Mouse (Mus musculus) layer of hippocampus, adult 9-10 months (tissue): ENCODE data around the gene Dner.
"Not testable (repeated sequence)": the region's sequence is repeated elsewhere in the genome, so short reads cannot be mapped to it uniquely, and the experiment has no call there.

ENCODE experiments used
- DNase-seq: peaks from one replicate; pipeline ENCODE4 v3.0.0; 2022; ENCODE audit warnings: low spot score

Gene Dner

GRCm38 (mm10) chr1:84396787-84397186, 299.2 kb downstream of the Dner start:
- DNase-seq, result no peak

- DNase-seq, result no peak
Observed at GRCm38 (mm10) chr1:84395928-84396327, 300.1 kb downstream of the Dner start.

GRCm38 (mm10) chr1:84390961-84391360, 305.1 kb downstream of the Dner start:
- no peak for DNase-seq

GRCm38 (mm10) chr1:84387616-84388015, 308.4 kb downstream of the Dner start:
- DNase-seq, result no peak

GRCm38 (mm10) chr1:84386481-84387146, 309.4 kb downstream of the Dner start:
- DNase-seq, result no peak

GRCm38 (mm10) chr1:84382709-84383108, 313.3 kb downstream of the Dner start:
- no peak for DNase-seq

GRCm38 (mm10) chr1:84382064-84382463, 314.0 kb downstream of the Dner start:
- DNase-seq, result no peak

GRCm38 (mm10) chr1:84380895-84381294, 315.1 kb downstream of the Dner start:
- no peak for DNase-seq

- DNase-seq, result no peak
Observed at GRCm38 (mm10) chr1:84367733-84368132, 328.3 kb downstream of the Dner start.

GRCm38 (mm10) chr1:84366553-84366952, 329.5 kb downstream of the Dner start:
- DNase-seq, result no peak

GRCm38 (mm10) chr1:84363967-84364366, 332.1 kb downstream of the Dner start, which contains the start of gene Pid1:
Gene Pid1, minus strand, starts transcription at chr1:84364180.
- no peak for DNase-seq

- DNase-seq, result no peak
Observed at GRCm38 (mm10) chr1:84362709-84363617, 333.1 kb downstream of the Dner start.

GRCm38 (mm10) chr1:84362209-84362608, 333.8 kb downstream of the Dner start:
- no peak for DNase-seq

- no peak for DNase-seq
Observed at GRCm38 (mm10) chr1:84361389-84361788, 334.6 kb downstream of the Dner start.

GRCm38 (mm10) chr1:84359611-84360500, 336.2 kb downstream of the Dner start:
- no peak for DNase-seq

GRCm38 (mm10) chr1:84357216-84357615, 338.8 kb downstream of the Dner start:
- DNase-seq, result no peak

GRCm38 (mm10) chr1:84350262-84350661, 345.8 kb downstream of the Dner start:
- DNase-seq, result peak; percentile 18

GRCm38 (mm10) chr1:84347796-84348476, 348.1 kb downstream of the Dner start:
- no peak for DNase-seq

- DNase-seq, result not testable (repeated sequence)
Observed at GRCm38 (mm10) chr1:84332797-84333196, 363.2 kb downstream of the Dner start.

- DNase-seq, result not testable (repeated sequence)
Observed at GRCm38 (mm10) chr1:84331861-84332260, 364.2 kb downstream of the Dner start.

- no peak for DNase-seq
Observed at GRCm38 (mm10) chr1:84325309-84325708, 370.7 kb downstream of the Dner start.

GRCm38 (mm10) chr1:84321327-84321726, 374.7 kb downstream of the Dner start:
- DNase-seq, result no peak
